Mouse (Mus musculus): Measurements from ENCODE around the gene Flt3. TPM values are rescaled to one million over a fixed set of nuclear protein-coding genes. Genes with fewer than 3 reads are reported as not detected.

The Flt3 gene
- total RNA-seq, 4 experiments from 2014 or later = 8.3 to 11.6 (median 8.8) TPM

DNA sequence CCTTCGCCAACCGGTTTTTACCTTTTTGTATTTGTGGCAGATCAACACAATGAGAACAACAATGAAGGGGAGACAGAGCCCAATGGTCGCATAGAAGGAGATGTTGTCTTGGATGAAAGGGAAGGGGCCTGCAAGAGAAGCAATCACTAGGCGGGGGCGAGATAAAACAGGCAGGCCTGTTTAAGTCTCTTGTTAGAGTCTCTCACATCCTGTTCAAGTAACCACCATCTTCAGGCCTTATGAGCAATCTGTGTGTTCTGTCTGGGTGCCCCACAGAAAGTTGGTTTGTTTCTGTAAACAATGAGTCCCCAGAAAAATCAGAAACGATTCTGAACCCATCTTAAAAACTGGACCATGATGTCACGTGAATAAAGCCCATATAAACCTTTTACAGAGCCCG is 45.3 kb downstream of the Flt3 start:
- no peak for DNase-seq (ENCODE audit: low spot score in 2 of 2)

DNA sequence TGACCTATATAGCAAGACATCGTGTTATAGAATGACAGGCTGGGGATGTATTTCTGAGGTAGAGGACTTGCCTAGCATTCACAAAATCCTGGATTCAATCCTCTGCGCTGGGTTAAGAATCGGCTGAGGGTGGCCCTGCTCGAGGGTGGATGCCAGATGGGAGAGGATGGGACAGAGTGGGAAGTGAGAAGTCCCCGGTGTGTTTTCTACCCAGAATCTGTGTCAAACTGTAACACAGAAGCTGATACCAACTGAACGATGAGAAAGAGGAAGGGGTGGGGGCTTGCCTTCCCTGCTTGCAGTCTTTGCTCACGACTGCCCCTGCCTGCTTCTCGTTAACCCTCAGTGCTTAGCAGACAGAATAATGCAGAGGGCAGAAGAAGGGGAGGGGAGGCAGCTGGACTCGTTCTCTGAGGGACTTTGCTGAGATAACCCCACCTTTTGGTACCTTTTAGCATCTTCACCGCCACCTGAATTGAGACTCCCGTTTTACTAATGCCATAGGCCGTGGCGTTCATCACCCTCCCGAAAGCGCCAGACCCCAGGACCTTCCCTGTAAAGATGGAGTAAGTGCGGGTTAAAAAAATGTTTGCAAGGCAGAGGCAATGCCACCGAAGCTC is 46.0 kb downstream of the Flt3 start:
- DNase-seq (ENCODE audit: low spot score in 2 of 2) = peak; percentile 70

DNA sequence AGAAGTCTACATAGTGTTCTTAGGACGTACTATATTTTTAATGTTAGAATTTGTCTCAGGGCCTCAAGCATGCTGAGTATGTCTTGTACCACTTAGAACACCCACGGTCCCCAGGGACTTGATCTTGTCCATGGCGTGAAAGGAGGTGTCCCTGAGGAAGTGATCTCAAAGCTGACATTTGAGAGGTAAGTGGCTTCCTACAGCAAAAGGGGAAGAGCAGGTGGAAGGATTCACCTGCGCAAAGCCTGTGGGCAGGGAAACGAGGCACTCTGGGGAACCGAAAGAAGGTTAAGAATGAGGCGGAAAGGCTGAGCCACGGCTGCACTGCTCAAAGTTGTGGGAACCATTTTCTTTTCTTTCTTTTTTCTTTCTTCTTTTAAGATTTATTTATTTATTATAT is 48.4 kb downstream of the Flt3 start:
- no peak for DNase-seq (ENCODE audit: low spot score in 2 of 2)

DNA sequence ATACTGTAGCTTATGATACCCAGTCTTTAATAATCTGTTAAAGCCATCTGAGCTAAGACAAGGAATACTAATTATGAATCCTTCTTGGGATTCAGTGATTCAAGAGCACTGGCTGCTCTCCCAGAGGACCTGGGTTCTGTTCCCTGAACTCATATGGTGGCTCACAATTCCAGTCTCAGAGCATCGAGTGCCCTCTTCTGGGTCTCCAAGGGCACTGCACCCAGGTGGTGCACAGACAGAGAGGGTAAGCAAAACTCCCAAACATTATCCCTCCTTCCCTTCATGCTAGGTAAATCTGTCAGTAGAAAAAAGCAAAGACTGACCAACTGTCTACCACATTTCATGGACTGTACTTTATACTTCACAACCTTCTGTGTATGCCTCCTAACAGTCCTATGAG is 54.3 kb downstream of the Flt3 start:
- DNase-seq (ENCODE audit: low spot score in 2 of 2) = no peak

DNA sequence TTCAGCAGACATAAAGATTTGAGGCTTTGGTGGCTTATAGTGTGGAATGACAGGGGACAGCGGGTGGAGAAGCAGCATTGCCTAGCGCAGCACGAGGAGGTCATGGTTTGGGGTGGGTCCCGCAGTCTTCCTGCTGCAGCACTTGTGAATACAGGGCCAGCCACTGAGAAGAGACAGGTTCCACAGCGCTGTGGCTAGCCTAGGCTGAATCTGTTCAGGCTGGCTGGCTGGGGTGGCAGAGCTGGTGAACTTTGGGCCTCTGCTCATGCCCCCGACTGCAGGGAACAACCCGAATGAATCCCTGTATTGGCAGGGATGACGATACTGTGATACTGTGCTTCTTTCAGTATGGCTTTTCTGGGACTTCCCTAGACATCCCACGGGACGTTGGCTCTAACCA is 56.4 kb downstream of the Flt3 start:
- no peak for DNase-seq (ENCODE audit: low spot score in 2 of 2)

DNA sequence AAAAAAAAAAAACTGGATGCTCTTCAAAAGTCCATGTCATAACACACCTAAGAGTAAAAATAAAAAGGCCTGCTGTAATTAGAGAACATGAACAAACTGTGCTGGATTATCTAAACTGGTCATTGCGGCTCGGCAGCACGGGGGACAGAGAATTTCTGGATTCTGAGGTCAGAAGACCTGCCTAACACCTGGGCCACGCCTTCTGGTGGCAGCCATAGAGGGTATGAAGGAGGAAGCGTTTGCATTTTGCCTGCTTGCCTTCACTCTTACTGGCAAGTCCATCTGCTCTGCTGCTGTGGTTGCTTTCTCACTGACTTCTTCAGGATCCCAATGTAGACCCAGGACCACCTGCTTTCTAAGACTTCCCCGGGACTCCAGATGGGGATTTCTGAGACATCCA is 57.4 kb downstream of the Flt3 start:
- no peak for DNase-seq (ENCODE audit: low spot score in 2 of 2)

DNA sequence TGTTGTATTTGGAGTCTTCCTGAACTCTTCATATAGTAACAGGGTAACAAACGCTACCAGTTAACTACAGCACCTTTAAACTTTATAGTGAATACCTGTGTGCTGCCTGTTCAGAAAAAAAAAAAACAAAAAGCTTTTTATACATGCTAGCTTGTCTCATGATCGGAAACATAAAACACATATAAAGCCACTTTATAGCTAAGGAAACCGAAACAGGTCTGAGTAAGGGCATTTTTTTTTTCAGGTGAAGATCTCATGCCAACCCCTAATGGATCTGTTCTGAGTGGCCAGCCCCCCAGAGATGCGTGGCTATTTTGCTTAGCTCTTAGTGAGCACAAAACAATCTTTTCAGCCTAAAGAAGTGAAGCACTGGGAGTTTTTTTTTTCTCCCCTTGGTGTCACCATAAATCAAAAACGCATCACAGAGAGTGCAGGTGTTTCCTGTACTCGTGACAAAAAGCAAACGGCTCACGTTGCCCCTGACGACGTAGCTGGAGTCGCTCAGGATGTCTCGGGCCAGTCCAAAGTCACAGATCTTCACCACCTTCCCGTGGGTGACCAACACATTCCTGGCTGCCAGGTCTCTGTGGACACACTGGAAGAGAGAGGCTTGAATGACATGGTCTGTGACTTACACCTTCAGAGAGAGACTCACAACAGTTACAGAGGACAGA is 59.4 kb downstream of the Flt3 start:
- DNase-seq (ENCODE audit: low spot score in 2 of 2) = no peak

DNA sequence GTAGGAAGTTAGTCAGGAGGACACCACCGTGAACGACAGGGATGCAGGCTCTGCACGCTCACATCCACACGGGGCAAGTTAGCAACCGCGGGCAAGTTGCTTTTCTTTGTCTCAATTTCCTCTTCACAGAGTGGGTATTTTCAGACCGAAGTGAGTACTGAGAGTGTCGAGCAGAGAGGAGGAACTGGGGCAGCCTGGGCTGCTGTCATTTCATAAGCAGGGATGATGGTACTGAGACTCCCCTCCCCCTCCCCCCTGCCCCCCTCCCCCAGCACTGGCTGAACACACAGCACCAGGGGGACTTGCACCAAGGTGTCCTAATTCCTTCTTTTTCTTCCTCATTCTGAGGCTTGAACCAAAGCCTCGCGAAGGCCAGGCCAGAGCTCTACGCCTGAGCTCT is 60.7 kb downstream of the Flt3 start:
- no peak for DNase-seq (ENCODE audit: low spot score in 2 of 2)

DNA sequence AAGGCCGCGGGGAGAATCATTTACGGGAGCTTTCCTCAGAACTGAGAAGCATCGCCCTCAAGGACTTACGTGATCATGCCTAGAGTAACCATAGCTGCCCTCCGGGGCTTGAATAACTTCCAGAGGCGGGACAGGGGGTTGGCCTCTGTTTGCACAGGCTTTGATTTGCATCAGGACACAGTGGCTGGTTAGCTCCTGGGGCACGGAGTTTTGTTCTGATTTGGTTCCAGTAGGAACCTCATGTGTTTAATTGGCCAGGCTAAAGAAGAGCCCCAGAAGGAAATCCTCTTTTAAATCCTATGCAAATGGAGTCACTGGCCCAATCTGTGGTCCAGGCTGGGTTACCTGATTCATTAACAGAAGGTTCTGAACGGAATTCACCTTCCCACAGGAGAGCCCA is 61.3 kb downstream of the Flt3 start:
- DNase-seq (ENCODE audit: low spot score in 2 of 2) = no peak

DNA sequence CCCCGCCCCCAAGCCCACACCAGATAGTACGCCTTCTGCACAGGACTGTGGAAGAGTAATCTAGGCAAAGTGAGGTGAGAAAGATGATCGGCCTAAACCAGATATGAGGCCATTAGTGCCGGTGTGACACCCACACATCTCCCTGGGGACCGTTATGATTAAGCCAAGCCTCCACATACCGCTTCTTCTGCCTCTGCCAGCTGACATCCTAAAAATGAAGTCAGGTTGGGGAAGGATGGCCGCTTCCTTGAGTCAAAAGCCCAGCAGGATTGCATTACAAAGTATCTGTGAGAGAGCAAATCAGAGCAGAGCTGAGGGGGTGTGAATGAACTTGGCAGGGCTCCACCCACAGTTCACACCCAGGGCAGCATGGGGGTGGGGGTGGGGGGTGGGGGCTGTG is 67.6 kb downstream of the Flt3 start:
- DNase-seq (ENCODE audit: low spot score in 2 of 2) = no peak

DNA sequence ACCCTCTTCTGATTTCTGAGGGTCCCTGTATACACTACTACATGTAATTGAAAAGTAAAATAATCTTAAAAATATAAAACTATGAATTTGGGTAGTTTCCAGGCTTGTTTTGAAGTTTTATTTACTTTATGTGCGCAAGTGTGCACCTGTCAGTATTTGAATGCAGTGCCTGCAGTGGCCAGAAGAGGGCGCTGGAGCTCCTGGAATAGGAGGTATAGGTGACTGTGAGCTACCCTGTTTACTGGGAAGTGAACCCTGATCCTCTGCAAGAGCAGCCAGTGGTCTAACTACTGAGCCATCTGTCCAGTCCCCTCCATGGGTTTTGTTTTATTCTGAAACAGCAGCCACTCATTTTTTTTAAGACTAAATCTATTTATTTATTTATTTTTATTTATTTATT is 68.7 kb downstream of the Flt3 start:
- peak in 1 of 2 experiments; percentile 55 for DNase-seq (ENCODE audit: low spot score in 2 of 2)

DNA sequence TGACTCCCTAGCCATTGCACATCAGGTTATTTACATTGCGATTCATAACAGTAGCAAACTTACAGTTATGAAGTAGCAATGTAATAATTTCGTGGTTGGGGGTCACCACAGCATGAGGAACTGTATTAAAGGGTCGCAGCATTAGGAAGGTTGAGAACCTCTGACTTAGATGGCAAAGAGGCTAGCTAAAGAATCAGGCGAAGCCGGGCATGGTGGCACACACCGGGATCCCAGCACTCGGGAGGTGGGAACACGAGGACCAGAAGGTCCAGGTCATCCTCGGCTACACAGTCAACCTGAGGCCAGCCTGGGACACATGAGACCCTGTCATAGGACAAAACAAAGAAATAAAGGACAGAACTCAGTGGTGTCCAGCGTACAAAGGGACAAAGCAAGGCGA is 70.3 kb downstream of the Flt3 start:
- no peak for DNase-seq (ENCODE audit: low spot score in 2 of 2)

DNA sequence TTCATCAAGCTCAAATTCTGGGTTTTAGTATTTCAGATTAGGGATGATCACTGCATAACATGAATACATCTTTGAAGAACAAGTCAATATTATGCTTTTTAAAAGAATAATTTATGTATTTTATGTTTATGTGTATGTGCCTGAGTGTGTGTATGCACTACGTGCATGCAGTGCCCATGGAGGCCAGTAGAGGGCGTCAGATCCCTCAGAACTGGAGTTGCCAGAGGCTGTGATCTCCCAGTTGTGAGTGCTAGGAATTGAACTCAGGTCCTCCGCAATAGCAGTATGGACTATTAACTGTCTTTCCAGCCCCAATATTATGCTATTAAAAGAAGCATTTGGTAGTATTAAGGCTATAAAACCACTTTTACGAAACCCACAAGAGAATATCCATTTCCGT is 72.7 kb downstream of the Flt3 start:
- DNase-seq (ENCODE audit: low spot score in 2 of 2) = no peak

DNA sequence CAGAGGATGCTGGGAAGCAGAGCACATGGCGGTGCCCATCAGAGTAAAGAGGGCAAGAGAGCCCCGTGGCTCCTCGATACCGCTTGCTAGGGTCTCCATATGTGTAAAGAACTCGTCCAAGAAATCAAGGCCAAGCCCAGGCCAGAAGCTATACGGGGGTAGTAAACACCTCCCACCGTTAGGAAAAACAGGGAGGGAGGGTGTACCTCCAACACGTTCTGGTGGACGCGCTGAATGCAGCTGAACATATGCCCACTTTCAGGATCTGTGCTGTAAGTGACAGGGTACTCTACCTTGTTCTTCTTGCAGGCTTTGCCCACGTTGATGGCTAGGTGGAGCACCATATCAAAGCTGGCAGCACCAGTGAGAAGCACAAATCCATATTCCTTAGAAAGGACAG is 74.4 kb downstream of the Flt3 start:
- no peak for DNase-seq (ENCODE audit: low spot score in 2 of 2)

DNA sequence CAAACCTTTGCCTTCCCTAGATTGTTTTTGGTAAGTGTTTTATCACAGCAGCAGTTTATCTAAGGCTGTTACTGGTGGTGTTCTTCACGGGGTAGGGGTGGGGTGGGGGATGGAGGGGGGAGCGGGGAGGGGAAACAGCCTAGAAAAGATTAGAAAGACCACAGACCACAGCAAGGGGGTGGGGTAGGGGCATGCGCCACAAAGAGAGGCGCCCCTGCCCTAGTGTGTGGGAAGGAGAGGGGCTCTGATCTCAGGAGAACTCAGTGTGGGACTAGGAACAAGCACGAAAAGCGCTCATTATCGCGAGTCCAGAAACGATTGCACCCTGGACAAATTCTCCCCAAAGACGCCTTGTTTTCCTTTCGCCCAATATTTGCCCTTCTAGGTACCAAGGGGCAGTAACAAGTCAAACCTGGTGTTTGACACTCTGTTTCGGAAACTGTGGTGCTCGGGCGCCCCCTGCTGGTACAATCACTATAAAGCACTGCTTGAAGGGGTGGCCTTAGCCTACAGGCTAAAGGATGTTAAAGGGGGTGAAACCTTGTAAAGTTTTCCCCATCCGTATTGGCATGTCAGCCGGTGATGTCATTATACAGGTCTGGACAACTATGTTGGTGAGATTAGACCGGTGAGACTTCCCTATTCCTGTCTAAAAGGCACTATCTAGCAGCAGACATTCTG is 76.9 kb downstream of the Flt3 start:
- peak in 1 of 2 experiments; percentile 65 for DNase-seq (ENCODE audit: low spot score in 2 of 2)

DNA sequence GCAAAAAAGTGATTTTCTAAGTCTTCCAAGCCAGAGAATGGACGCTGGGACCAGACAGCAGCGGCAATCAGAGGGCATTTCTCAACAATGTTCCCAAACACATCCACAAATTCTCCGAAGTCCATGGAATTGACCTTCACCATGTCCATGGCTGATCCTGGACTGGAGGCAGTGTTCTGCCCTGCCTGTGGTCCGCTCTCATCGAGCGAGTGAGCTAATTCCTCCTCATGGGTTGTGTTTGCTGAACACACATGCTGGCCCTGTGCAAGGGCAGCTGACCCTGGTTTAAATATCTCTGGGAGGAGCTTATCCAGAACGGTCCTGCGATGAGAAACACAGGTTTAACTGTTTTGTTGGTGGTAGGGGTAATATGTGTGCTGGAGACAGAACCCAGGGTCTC is 78.1 kb downstream of the Flt3 start, which contains the start of gene Urad:
Urad (minus strand) TSS at position 258 of the 400 bp plus-strand sequence.
- DNase-seq (ENCODE audit: low spot score in 2 of 2) = no peak

DNA sequence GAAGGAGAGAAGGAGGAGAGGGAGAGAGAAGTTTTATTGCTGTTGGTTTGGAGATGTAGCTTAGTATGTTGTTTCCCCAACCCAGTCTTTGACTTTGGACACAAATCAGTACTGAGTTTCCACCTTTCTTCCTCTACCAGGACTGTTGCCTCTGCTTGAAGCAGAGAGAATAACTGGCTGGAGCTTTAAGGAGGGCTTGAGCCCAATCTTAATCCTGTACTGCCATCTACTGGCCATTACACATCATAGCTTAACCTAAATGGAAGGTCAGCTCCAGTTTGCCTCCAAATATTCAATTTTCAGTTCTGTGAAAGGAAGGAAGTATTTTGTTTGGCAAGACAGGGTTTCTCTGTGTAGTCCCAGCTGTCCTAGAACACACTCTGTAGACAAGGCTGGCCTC is 80.6 kb downstream of the Flt3 start:
- no peak for DNase-seq (ENCODE audit: low spot score in 2 of 2)

DNA sequence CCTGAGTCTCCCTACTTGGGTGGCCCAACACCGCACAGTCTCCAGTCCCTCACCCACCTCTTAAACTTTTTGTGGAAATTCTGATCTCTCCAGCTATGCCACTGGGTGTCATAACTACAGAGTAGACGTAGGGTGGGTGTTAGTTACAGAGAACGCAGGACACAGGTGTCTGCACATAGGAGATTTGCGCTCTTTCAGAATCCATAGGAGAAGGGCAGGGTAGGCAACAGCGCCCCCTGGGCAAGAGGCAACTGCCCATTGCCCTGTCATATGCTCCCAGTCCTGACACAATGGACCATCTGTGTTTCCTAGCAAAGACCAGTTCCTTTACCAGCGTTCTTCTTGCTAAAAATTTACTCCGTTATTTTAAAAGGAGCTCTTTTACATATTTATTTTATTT is 82.3 kb downstream of the Flt3 start:
- no peak for DNase-seq (ENCODE audit: low spot score in 2 of 2)

DNA sequence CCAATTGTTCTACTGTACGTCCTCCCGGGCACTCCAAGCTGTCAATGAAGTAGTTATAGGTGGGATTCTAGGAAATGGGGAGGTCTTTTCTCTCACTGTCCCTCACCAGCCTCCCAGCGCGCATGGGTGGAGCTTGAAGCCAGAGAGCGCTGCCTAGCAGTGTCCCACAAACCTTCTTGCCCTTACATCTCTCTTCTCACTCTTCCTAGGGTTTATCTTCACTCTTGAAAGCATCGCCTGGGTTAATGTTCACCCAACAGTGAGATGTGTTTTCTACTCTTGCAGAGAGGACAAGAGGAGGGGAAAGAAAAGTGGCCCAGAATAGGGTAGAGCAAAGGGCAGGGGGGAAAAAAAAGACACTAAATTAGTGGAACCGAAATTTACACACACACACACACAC is 83.0 kb downstream of the Flt3 start:
- DNase-seq (ENCODE audit: low spot score in 2 of 2) = no peak

DNA sequence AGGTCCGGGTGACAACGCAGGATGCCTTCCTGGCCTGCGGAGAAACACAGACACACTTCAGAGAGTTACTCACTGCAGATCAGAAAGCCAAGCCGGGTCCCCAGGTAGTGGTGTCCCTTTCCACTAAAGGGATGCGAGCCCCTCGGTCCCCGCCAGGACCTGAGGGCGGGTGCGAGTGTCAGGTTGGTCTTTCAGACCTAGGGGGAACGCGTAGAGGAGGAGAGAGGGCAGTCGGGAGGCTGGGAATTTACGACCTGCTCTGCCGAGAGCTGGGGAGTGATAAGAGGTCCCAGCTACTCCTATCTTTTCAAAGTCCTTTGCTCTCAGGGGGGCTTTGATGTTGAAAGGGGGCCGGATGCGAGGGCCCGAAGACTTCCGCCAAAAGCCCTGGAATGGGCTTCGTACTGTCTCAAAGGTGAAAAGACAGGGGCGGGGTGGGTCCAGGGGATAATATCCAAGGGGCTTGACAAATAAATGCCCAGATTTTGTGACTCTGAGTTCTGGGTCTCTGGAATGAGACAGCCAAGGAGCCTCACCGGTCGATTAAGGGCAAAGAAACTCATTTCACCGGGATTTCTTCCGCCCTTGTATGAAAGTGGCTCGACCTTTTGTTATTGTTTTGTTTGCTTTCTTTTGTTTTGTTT is 84.7 kb downstream of the Flt3 start:
- no peak for DNase-seq (ENCODE audit: low spot score in 2 of 2)

DNA sequence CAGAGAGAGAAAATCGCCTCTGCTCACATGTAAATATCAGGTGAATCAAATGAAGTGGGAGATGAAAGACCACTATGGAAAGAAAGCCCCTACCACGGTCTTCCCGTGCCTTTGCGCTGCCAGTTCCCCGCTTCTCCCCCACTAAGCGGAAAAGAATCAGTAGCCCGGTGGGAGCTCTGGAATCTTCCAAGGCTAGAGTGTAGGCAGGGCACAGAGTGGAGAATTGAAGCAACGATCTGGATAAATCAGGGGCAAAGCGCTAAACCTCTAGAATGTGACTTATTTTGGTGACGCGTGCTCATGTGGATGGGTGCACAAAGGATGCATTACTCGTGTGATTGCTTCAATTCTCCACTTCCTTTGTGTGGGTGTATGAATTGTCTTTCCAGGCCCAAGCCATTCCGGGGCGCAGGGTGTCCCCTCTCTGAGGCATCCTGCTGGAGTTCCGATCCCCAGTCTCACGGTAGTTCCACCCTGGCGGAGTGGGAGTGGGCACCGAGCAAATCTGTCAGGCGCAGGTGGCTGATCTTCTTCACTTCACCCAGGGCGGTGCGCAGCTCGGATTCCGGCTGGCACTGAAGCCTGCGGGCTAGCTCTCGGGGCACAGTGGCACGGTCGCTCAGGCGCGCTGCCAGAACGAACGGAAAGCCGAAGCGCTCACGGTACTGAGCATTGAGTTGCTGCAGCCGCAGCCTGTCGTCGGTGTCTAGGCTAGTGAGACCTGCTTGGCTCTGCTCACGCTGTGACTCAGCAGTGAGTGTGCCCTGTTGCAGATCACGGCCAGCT is 85.5 kb downstream of the Flt3 start:
- no peak for DNase-seq (ENCODE audit: low spot score in 2 of 2)
